8 mouse cellular contexts compared by ENCODE assay signal in the genomic region with DNA sequence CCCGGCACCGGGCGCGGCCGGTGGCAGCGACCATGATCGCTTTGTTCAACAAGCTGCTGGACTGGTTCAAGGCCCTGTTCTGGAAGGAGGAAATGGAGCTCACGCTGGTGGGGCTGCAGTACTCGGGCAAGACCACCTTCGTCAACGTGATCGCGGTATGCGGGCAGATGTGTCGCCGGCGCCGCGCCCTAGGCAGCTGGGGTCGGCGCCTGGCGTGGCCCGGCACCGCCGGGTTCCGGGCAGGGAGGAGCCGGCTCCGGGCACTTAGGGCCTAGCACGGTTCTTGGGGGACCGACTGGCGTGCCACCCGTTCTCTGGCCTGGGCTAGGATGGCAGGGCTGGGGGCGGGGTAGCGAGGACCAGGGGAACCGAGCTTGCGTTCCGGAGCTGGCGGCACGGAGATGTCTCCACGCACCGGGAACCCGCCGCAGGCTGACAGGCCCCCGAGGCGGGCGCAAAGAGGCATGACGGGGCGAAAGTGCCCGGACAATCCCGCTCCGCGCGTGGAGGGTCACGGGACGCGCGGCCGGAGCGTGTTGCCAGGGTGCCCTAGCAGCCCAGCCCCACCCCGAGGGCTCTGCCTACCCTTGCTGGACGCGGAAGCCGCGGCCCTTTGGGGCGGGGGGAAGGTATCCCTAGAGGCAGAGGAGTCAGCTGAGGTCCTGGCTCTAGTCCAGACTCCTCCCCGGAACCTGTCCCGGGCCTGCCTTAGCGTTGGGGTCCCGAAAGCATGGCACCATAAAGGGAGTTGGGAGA. TPM values are rescaled to one million over a fixed set of nuclear protein-coding genes. Genes with fewer than 3 reads are reported as not detected.
A peak's percentile ranks its signal among the peaks of the same experiment; 100 is the strongest.
DNase-seq lines count a peak whose midpoint lies in the region; ATAC-seq and TF ChIP-seq lines count a peak whose summit lies in the region.

No protein-coding gene starts in this region.

- peak overlapping the region; percentile 93 for H3K4me3 ChIP-seq in hindbrain, embryonic 14.5 days (replicated peaks; ENCODE audit: low read length)

- POLR2A ChIA-PET in Patski (lab: Charles Lee) = interaction anchor here (0.9 to 1.9 kb wide), 7 partner anchors 12 to 191 kb away, joined by 3 to 8 read pairs (median 5); partner anchors contain the start of genes Ppp1r12b, Ptpn7 and Timm17a

- H3K27ac ChIP-seq in hindbrain, embryonic 14.5 days = peak overlapping the region; percentile 98

- H3K4me1 ChIP-seq in hindbrain, embryonic 14.5 days (replicated peaks; ENCODE audit: control insufficient read depth, insufficient read depth, low read length) = peaks cover 35% of the 10 kb centered on the region

- CTCF ChIA-PET in Patski (lab: Charles Lee) = interaction anchor here (1.1 to 3.8 kb wide), 4 partner anchors 11 to 24 kb away, joined by 3 to 12 read pairs (median 4); no protein-coding TSS in a partner anchor

- no peak for TF ChIP-seq CTCF in Patski (IDR thresholded peaks at IDR 0.05)

- ATAC-seq in Patski = peak; percentile 78
- ATAC-seq in hindbrain, embryonic 14.5 days (ENCODE audit: low FRiP score) = peak; percentile 67

- peaks cover 14% of the 10 kb centered on the region for H3K36me3 ChIP-seq in hindbrain, embryonic 14.5 days (replicated peaks; ENCODE audit: control insufficient read depth, insufficient read depth)

- H3K27me3 ChIP-seq in Patski = no peaks in the 10 kb centered on the region
- no peaks in the 10 kb centered on the region for H3K27me3 ChIP-seq in hindbrain, embryonic 14.5 days (ENCODE audit: control insufficient read depth, insufficient read depth, low read length)

- DNase-seq in Patski (ENCODE audit: low read depth, low spot score) = peak; percentile 35
- peak; percentile 77 to 84 for DNase-seq in cerebellum, postnatal 25 days
- DNase-seq in frontal cortex, postnatal 36 days (ENCODE audit: low spot score in 2 of 2) = peak; percentile 77 to 79
- peak; percentile 75 for DNase-seq in hindbrain, embryonic 14.5 days (ENCODE audit: low spot score)
- peak; percentile 79 for DNase-seq in layer of hippocampus, postnatal 36 days
- peak; percentile 95 for DNase-seq in lung, postnatal 36 days
- peak; percentile 39 for DNase-seq in retina, adult 2 months (ENCODE audit: low read depth, low spot score)
- DNase-seq in thymus, postnatal 25 days = peak; percentile 62

- peak overlapping the region; percentile 73 for H3K4me2 ChIP-seq in hindbrain, embryonic 14.5 days (replicated peaks)

- in situ Hi-C loops in Patski (cut with MboI; ENCODE audit: low pct_unique_long_range_greater_than_20kb) = no loop called here

- H3K9ac ChIP-seq in hindbrain, embryonic 14.5 days = peak overlapping the region; percentile 99

- WGBS in hindbrain, embryonic 14.5 days = under 1% methylated on average over 66 of the region's 69 CpGs

- H3K9me3 ChIP-seq in hindbrain, embryonic 14.5 days (ENCODE audit: control insufficient read depth, low read length) = no peaks in the 10 kb centered on the region

RNA-seq across cellular contexts. Expression of gene Arl8a, which starts 0.5 kb away (rescaled TPM):
- polyA plus RNA-seq in Patski (2021) = 111 TPM
- polyA plus RNA-seq in hindbrain, embryonic 14.5 days (2014; fragmentation: Nextera tagmentation; extraction: Ambion mirVana) = 354 and 383 TPM in 2 replicates
- total RNA-seq in layer of hippocampus, postnatal 36 days (2021) = 100 to 1,000 TPM; 251 to 253 TPM

RNA-seq across cellular contexts. Expression of gene Ptpn7, which starts 14.6 kb away (rescaled TPM):
- 0.19 TPM for polyA plus RNA-seq in Patski (2021)
- polyA plus RNA-seq in hindbrain, embryonic 14.5 days (2014; fragmentation: Nextera tagmentation; extraction: Ambion mirVana) = 0.11 and 0.22 TPM in 2 replicates
- not detected for total RNA-seq in layer of hippocampus, postnatal 36 days (2021)

RNA-seq across cellular contexts. Expression of gene Gpr37l1, which starts 20.4 kb away (rescaled TPM):
- polyA plus RNA-seq in Patski (2021) = 0.04 TPM
- 0.68 and 1.5 TPM in 2 replicates for polyA plus RNA-seq in hindbrain, embryonic 14.5 days (2014; fragmentation: Nextera tagmentation; extraction: Ambion mirVana)
- 100 to 1,000 TPM; 188 to 199 TPM for total RNA-seq in layer of hippocampus, postnatal 36 days (2021)

RNA-seq across cellular contexts. Expression of gene Lgr6, which starts 42.0 kb away (rescaled TPM):
- polyA plus RNA-seq in Patski (2021) = 2.3 TPM
- 1.2 and 1.4 TPM in 2 replicates for polyA plus RNA-seq in hindbrain, embryonic 14.5 days (2014; fragmentation: Nextera tagmentation; extraction: Ambion mirVana)
- total RNA-seq in layer of hippocampus, postnatal 36 days (2021) = 1 to 10 TPM; 1.7 to 1.8 TPM

Comparison
In these comparisons a context has a peak if more than half of its experiments do, and no peak if none do; other contexts are left out.
1. Peak in every context shown above with its lines: DNase-seq, ATAC-seq, H3K4me3 ChIP-seq and H3K27ac ChIP-seq.
2. DNase-seq: peak in every context shown above with its lines; median percentile 95 in lung, postnatal 36 days; 80 in cerebellum, postnatal 25 days; 79 in layer of hippocampus, postnatal 36 days; 78 in frontal cortex, postnatal 36 days; 75 in hindbrain, embryonic 14.5 days; 62 in thymus, postnatal 25 days; 39 in retina, adult 2 months; 35 in Patski.